Mouse (Mus musculus): ENCODE measurements around the gene Rexo4.
A peak's percentile ranks its signal among the peaks of the same experiment; 100 is the strongest.

Rexo4 gene

GRCm38 (mm10) chr2:26908710-26909386 lies 55.3 kb downstream of the Rexo4 start:
- peak; percentile 39 for DNase-seq

- peak; percentile 42 for DNase-seq
Measured at GRCm38 (mm10) chr2:26907109-26907508, 57.1 kb downstream of the Rexo4 start.

GRCm38 (mm10) chr2:26906431-26906830 lies 57.8 kb downstream of the Rexo4 start:
- no peak for DNase-seq

GRCm38 (mm10) chr2:26905936-26906335 lies 58.2 kb downstream of the Rexo4 start:
- no peak for DNase-seq

Measured in cerebellum, adult 9-11 months (tissue).